ENCODE assay signal across 8 mouse cellular contexts in the genomic region with DNA sequence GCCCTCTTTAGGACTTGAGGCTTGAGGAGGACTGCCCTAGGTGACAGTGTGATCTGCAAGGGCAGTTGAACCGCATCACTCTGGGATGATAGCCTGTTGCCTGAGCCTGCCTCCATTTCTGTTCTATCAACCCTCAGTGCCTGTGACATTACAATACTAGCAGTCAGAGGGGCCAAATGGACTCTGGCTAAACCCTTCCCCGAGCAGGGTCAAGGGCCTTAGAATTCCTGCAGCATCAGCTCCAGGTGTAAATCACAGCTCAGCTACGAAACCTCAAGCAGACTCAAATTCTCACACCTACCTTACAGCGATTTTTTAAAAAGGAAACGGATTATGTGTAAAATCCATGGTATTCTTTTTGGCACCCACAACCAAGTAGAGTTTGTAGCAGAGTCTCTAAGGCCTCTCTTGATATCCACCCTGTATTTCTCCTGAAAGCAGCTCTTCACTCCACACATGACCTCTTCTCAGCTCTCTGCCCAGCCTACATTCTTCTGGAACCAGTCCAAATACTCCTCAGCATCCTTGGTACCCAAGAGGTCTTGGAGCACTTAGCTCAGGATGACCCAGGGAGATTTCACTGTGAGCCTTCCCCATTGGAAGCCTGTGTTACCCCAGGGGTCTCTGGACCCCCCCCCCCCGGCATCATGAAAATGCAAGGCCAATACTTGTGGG. TPM values are rescaled to one million over a fixed set of nuclear protein-coding genes. Genes with fewer than 3 reads are reported as not detected.
DNase-seq lines count a peak whose midpoint lies in the region; ATAC-seq and TF ChIP-seq lines count a peak whose summit lies in the region.
"Had no signal": no experiment of that assay in that cellular context is flagged by ENCODE, and none has a peak within 500 bp of the region (broad histone marks: within the 10 kb centered on the region; RNA-seq: fewer than 3 reads in every experiment).

No protein-coding gene starts in this region.

- 71% methylated on average over 6 of the region's 6 CpGs for WGBS in hindbrain, embryonic 16.5 days
- WGBS in liver, embryonic 14.5 days (ENCODE audit: insufficient replicate concordance) = 54% methylated on average over 6 of the region's 6 CpGs

- peak overlapping the region; percentile 85 for H3K9ac ChIP-seq in hindbrain, embryonic 16.5 days (ENCODE audit: low read depth, low read length)
- no peak overlapping the region for H3K9ac ChIP-seq in liver, embryonic 14.5 days (replicated peaks)

- no peaks in the 10 kb centered on the region for H3K36me3 ChIP-seq in hindbrain, embryonic 16.5 days (ENCODE audit: control insufficient read depth, insufficient read depth, low read length)
- H3K36me3 ChIP-seq in liver, embryonic 14.5 days (replicated peaks; ENCODE audit: control insufficient read depth, insufficient read depth, low read depth) = no peaks in the 10 kb centered on the region

- peaks cover 12% of the 10 kb centered on the region for H3K27me3 ChIP-seq in hindbrain, embryonic 16.5 days (replicated peaks; ENCODE audit: control insufficient read depth, insufficient read depth, low read length)
- peaks cover 18% of the 10 kb centered on the region for H3K27me3 ChIP-seq in liver, embryonic 14.5 days (ENCODE audit: control insufficient read depth, insufficient read depth, low read length)

- no peak for ATAC-seq in hindbrain, embryonic 16.5 days
- no peak for ATAC-seq in liver, embryonic 14.5 days (ENCODE audit: insufficient read depth)

- no peaks in the 10 kb centered on the region for H3K9me3 ChIP-seq in hindbrain, embryonic 16.5 days (ENCODE audit: control insufficient read depth, low read length)
- no peaks in the 10 kb centered on the region for H3K9me3 ChIP-seq in liver, embryonic 14.5 days (ENCODE audit: control insufficient read depth, low read length)

- TF ChIP-seq EP300 in liver, embryonic 14.5 days (IDR thresholded peaks at IDR 0.05; ENCODE audit: low read depth) = no peak

- peaks cover 17% of the 10 kb centered on the region for H3K4me1 ChIP-seq in hindbrain, embryonic 16.5 days (ENCODE audit: control insufficient read depth, insufficient read depth, low read depth, low read length)
- H3K4me1 ChIP-seq in liver, embryonic 14.5 days (replicated peaks; ENCODE audit: control insufficient read depth in 2 of 2, insufficient read depth in 2 of 2, low read length in 1 of 2) = peaks cover 3 to 5% of the 10 kb centered on the region in 2 experiments

- peak overlapping the region; percentile 78; the same call in 1 of the 2 replicates for H3K27ac ChIP-seq in hindbrain, embryonic 16.5 days (ENCODE audit: low read depth, low read length)
- H3K27ac ChIP-seq in liver, embryonic 14.5 days = no peak overlapping the region

- TF ChIP-seq CTCF in liver, embryonic 14.5 days (IDR thresholded peaks at IDR 0.05; ENCODE audit: low read depth) = no peak

- peak overlapping the region; percentile 79 for H3K4me2 ChIP-seq in hindbrain, embryonic 16.5 days (ENCODE audit: low read length)
- H3K4me2 ChIP-seq in liver, embryonic 14.5 days (ENCODE audit: low read depth) = peak overlapping the region; percentile 86

- peak; percentile 24 for DNase-seq in 3T3-L1 (ENCODE audit: low read depth, low spot score)
- peak; percentile 34 for DNase-seq in MN1 (ENCODE audit: low spot score)
- DNase-seq in liver, embryonic 14.5 days (ENCODE audit: low read depth in 3 of 3, low spot score in 3 of 3) = no peak
- DNase-seq in right cerebral cortex, postnatal 10 days (ENCODE audit: low spot score in 2 of 2) = no peak
- DNase-seq in gastrocnemius, adult 18-20 months (ENCODE audit: low spot score) = no peak
- DNase-seq in thymus, postnatal 25 days = no peak
- DNase-seq: right cerebral cortex, postnatal 25 days had no signal

- H3K4me3 ChIP-seq in hindbrain, embryonic 16.5 days (ENCODE audit: low read length) = peak overlapping the region; percentile 75
- H3K4me3 ChIP-seq in liver, embryonic 14.5 days (ENCODE audit: insufficient read depth in 1 of 2, low read depth in 2 of 2, low read length in 2 of 2) = no peak overlapping the region

RNA-seq across cellular contexts. Expression of a gene that starts 1.1 kb away (rescaled TPM):
- 21.1 and 21.2 TPM in 2 replicates for polyA plus RNA-seq in hindbrain, embryonic 16.5 days (2015; fragmentation: Nextera tagmentation; extraction: Ambion mirVana)
- 2.1 and 2.7 TPM in 2 replicates for polyA plus RNA-seq in liver, embryonic 14.5 days (2012; rRNA removed)
- polyA plus RNA-seq in liver, embryonic 14.5 days (2014; fragmentation: Nextera tagmentation; extraction: Ambion mirVana) = 0.27 and 0.42 TPM in 2 replicates
- 1 to 10 TPM; 2.3 to 3.2 TPM for total RNA-seq in gastrocnemius, adult 18-20 months (2021)

RNA-seq across cellular contexts. Expression of a gene that starts 11.7 kb away (rescaled TPM):
- polyA plus RNA-seq in hindbrain, embryonic 16.5 days (2015; fragmentation: Nextera tagmentation; extraction: Ambion mirVana) = 8.9 and 9.9 TPM in 2 replicates
- 3.3 and 3.4 TPM in 2 replicates for polyA plus RNA-seq in liver, embryonic 14.5 days (2012; rRNA removed)
- 5.4 and 6.3 TPM in 2 replicates for polyA plus RNA-seq in liver, embryonic 14.5 days (2014; fragmentation: Nextera tagmentation; extraction: Ambion mirVana)
- total RNA-seq in gastrocnemius, adult 18-20 months (2021) = 1 to 10 TPM; 5.2 TPM

RNA-seq across cellular contexts. Expression of a gene that starts 11.7 kb away (rescaled TPM):
- 9.7 and 10.8 TPM in 2 replicates for polyA plus RNA-seq in hindbrain, embryonic 16.5 days (2015; fragmentation: Nextera tagmentation; extraction: Ambion mirVana)
- 2.8 and 3.6 TPM in 2 replicates for polyA plus RNA-seq in liver, embryonic 14.5 days (2012; rRNA removed)
- polyA plus RNA-seq in liver, embryonic 14.5 days (2014; fragmentation: Nextera tagmentation; extraction: Ambion mirVana) = 11.1 and 11.9 TPM in 2 replicates
- 1 to 10 TPM; 5.8 to 6.2 TPM for total RNA-seq in gastrocnemius, adult 18-20 months (2021)

RNA-seq across cellular contexts. Expression of a gene that starts 23.0 kb away (rescaled TPM):
- 77.4 and 80.3 TPM in 2 replicates for polyA plus RNA-seq in hindbrain, embryonic 16.5 days (2015; fragmentation: Nextera tagmentation; extraction: Ambion mirVana)
- polyA plus RNA-seq in liver, embryonic 14.5 days (2012; rRNA removed) = 12.8 and 27.9 TPM in 2 replicates
- polyA plus RNA-seq in liver, embryonic 14.5 days (2014; fragmentation: Nextera tagmentation; extraction: Ambion mirVana) = 34.6 and 35.4 TPM in 2 replicates
- total RNA-seq in gastrocnemius, adult 18-20 months (2021) = 100 to 1,000 TPM; 117 to 118 TPM

RNA-seq across cellular contexts. Expression of a gene that starts 25.9 kb away (rescaled TPM):
- polyA plus RNA-seq in hindbrain, embryonic 16.5 days (2015; fragmentation: Nextera tagmentation; extraction: Ambion mirVana) = 127 and 128 TPM in 2 replicates
- polyA plus RNA-seq in liver, embryonic 14.5 days (2012; rRNA removed) = 35.0 and 35.7 TPM in 2 replicates
- 50.6 and 51.4 TPM in 2 replicates for polyA plus RNA-seq in liver, embryonic 14.5 days (2014; fragmentation: Nextera tagmentation; extraction: Ambion mirVana)
- total RNA-seq in gastrocnemius, adult 18-20 months (2021) = 10 to 100 TPM; 11.5 to 12.7 TPM

Comparison
In these comparisons a context has a peak if more than half of its experiments do, and no peak if none do; other contexts are left out.
1. DNase-seq: peak in 3T3-L1 (single experiment) and MN1 (single experiment); none in liver, embryonic 14.5 days (0 of 3), right cerebral cortex, postnatal 10 days (0 of 2), gastrocnemius, adult 18-20 months (single experiment) and thymus, postnatal 25 days (single experiment).